Mouse (Mus musculus) brain, embryonic 14.5 days (tissue): ENCODE measurements around the gene Notch2.

Experiments
- CTCF ChIP-seq: fragments of 200-500 bp; IDR thresholded peaks from 2 replicates; pipeline ENCODE4 v1.5.1; 2012; ENCODE audit warnings: inconsistent platforms, mild to moderate bottlenecking, moderate library complexity, borderline replicate concordance; ENCODE audit not compliant: insufficient read depth, insufficient read length; ENCODE audit errors: extremely low read depth
- POLR2A ChIP-seq: fragments of 200-500 bp; IDR thresholded peaks from 2 replicates; pipeline ENCODE4 v1.6.1; 2012; ENCODE audit warnings: mild to moderate bottlenecking, inconsistent platforms, borderline replicate concordance; ENCODE audit not compliant: poor library complexity, insufficient read depth, insufficient read length, severe bottlenecking; ENCODE audit errors: extremely low read depth

- no peak for TF ChIP-seq CTCF
- no peak for TF ChIP-seq POLR2A
Observed at GRCm38 (mm10) chr3:98118252-98118651, 104.9 kb downstream of the Notch2 start.
